8 mouse cellular contexts compared by ENCODE assay signal in genomic region chr8:88244298-88244697, GRCm38 (mm10). TPM values are rescaled to one million over a fixed set of nuclear protein-coding genes. Genes with fewer than 3 reads are reported as not detected.
DNase-seq lines count a peak whose midpoint lies in the region; ATAC-seq and TF ChIP-seq lines count a peak whose summit lies in the region.

No protein-coding gene starts in this region.

- ATAC-seq in liver, embryonic 14.5 days (ENCODE audit: insufficient read depth): peak; percentile 65; the same call in 1 of the 2 replicates

- no peak overlapping the region for H3K9ac ChIP-seq in liver, embryonic 14.5 days (replicated peaks)

- DNase-seq in urinary bladder, postnatal 14 days (ENCODE audit: low spot score): peak; percentile 51
- DNase-seq in urinary bladder, adult 2 months (ENCODE audit: low spot score): no peak
- peak; percentile 52 for DNase-seq in adrenal gland, postnatal 25 days
- DNase-seq in kidney, adult 18-20 months: peak; percentile 63
- DNase-seq in liver, embryonic 14.5 days (ENCODE audit: low read depth in 3 of 3, low spot score in 3 of 3): peak in 2 of 3 experiments; percentile 13 to 28
- DNase-seq in yolk sac, embryonic 10.5 days (ENCODE audit: low spot score): no peak

- TF ChIP-seq CTCF in embryonic fibroblast, embryonic 13.5 days (IDR thresholded peaks at IDR 0.05; ENCODE audit: borderline replicate concordance, insufficient read depth, low read length): peak; percentile 94
- TF ChIP-seq CTCF in liver, embryonic 14.5 days (IDR thresholded peaks at IDR 0.05; ENCODE audit: low read depth): peak; percentile 95
- peak; percentile 49; the same call in 1 of the 2 replicates for TF ChIP-seq CTCF in olfactory bulb, adult 2 months (IDR thresholded peaks at IDR 0.05; ENCODE audit: insufficient read depth, low read depth, low read length)

- no peak overlapping the region for H3K4me2 ChIP-seq in liver, embryonic 14.5 days (ENCODE audit: low read depth)

- no peaks in the 10 kb centered on the region; the same call in 1 of the 2 replicates for H3K4me1 ChIP-seq in embryonic fibroblast, embryonic 13.5 days (ENCODE audit: control insufficient read depth, insufficient read depth, low read length)
- peaks cover 0 to 4% of the 10 kb centered on the region in 2 experiments; a peak in 1 of 4 replicates for H3K4me1 ChIP-seq in liver, embryonic 14.5 days (replicated peaks; ENCODE audit: control insufficient read depth in 2 of 2, insufficient read depth in 2 of 2, low read length in 1 of 2)
- peaks cover 3% of the 10 kb centered on the region; the same call in 1 of the 2 replicates for H3K4me1 ChIP-seq in olfactory bulb, adult 2 months (ENCODE audit: control insufficient read depth, insufficient read depth, low read length)

- TF ChIP-seq EP300 in liver, embryonic 14.5 days (IDR thresholded peaks at IDR 0.05; ENCODE audit: low read depth): no peak

- no peak for TF ChIP-seq POLR2A in embryonic fibroblast, embryonic 13.5 days (IDR thresholded peaks at IDR 0.05; ENCODE audit: low read depth, low read length)
- no peak for TF ChIP-seq POLR2A in olfactory bulb, adult 2 months (IDR thresholded peaks at IDR 0.05; ENCODE audit: insufficient read depth, low read depth, low read length)

- H3K9me3 ChIP-seq in liver, embryonic 14.5 days (ENCODE audit: control insufficient read depth, low read length): no peaks in the 10 kb centered on the region

- no peak overlapping the region for H3K4me3 ChIP-seq in embryonic fibroblast, embryonic 13.5 days (ENCODE audit: insufficient read depth, low read length)
- H3K4me3 ChIP-seq in liver, embryonic 14.5 days (ENCODE audit: insufficient read depth in 1 of 2, low read depth in 2 of 2, low read length in 2 of 2): no peak overlapping the region
- no peak overlapping the region for H3K4me3 ChIP-seq in olfactory bulb, adult 2 months (ENCODE audit: insufficient read depth, low read depth, low read length)

- no peaks in the 10 kb centered on the region for H3K27me3 ChIP-seq in liver, embryonic 14.5 days (ENCODE audit: control insufficient read depth, insufficient read depth, low read length)

- peaks cover 18% of the 10 kb centered on the region for H3K36me3 ChIP-seq in liver, embryonic 14.5 days (replicated peaks; ENCODE audit: control insufficient read depth, insufficient read depth, low read depth)

- 62% methylated on average over 4 of the region's 4 CpGs for WGBS in liver, embryonic 14.5 days (ENCODE audit: insufficient replicate concordance)
- WGBS in olfactory bulb, adult 2 months: 80% methylated on average over 4 of the region's 4 CpGs

- H3K27ac ChIP-seq in embryonic fibroblast, embryonic 13.5 days (ENCODE audit: insufficient read depth, low read length): no peak overlapping the region
- no peak overlapping the region for H3K27ac ChIP-seq in liver, embryonic 14.5 days
- no peak overlapping the region for H3K27ac ChIP-seq in olfactory bulb, adult 2 months (ENCODE audit: insufficient read depth, low read depth, low read length)

RNA-seq across cellular contexts. Expression of gene Adcy7, which starts 27.9 kb away (rescaled TPM):
- 15.0 and 15.2 TPM in 2 replicates for polyA plus RNA-seq in urinary bladder, adult 2 months (2012; rRNA removed)
- 5.4 and 8.4 TPM in 2 replicates for total RNA-seq in adrenal gland, postnatal 25 days (2021)
- 13.3 and 16.1 TPM in 2 replicates for polyA plus RNA-seq in embryonic fibroblast, embryonic 13.5 days (2011; ENCODE audit: insufficient read length, low read depth, missing spikeins)
- polyA plus RNA-seq in liver, embryonic 14.5 days (2012; rRNA removed): 21.3 and 24.7 TPM in 2 replicates
- polyA plus RNA-seq in liver, embryonic 14.5 days (2014; fragmentation: Nextera tagmentation; extraction: Ambion mirVana): 20.0 and 24.7 TPM in 2 replicates
- not detected in 2 replicates for polyA plus RNA-seq in olfactory bulb, adult 2 months (2012; ENCODE audit: insufficient read depth, insufficient read length, low replicate concordance, missing spikeins)

RNA-seq across cellular contexts. Expression of gene Tent4b, which starts 45.3 kb away (rescaled TPM):
- polyA plus RNA-seq in urinary bladder, adult 2 months (2012; rRNA removed): 17.6 and 18.9 TPM in 2 replicates
- total RNA-seq in adrenal gland, postnatal 25 days (2021): 32.3 and 34.1 TPM in 2 replicates
- 20.6 and 22.3 TPM in 2 replicates for polyA plus RNA-seq in embryonic fibroblast, embryonic 13.5 days (2011; ENCODE audit: insufficient read length, low read depth, missing spikeins)
- 7.7 and 9.2 TPM in 2 replicates for polyA plus RNA-seq in liver, embryonic 14.5 days (2012; rRNA removed)
- 4.3 and 5.5 TPM in 2 replicates for polyA plus RNA-seq in liver, embryonic 14.5 days (2014; fragmentation: Nextera tagmentation; extraction: Ambion mirVana)
- not detected in 2 replicates for polyA plus RNA-seq in olfactory bulb, adult 2 months (2012; ENCODE audit: insufficient read depth, insufficient read length, low replicate concordance, missing spikeins)

Comparison
In these comparisons a context has a peak if more than half of its experiments do, and no peak if none do; other contexts are left out.
1. DNase-seq: peak in urinary bladder, postnatal 14 days (single experiment), adrenal gland, postnatal 25 days (single experiment), kidney, adult 18-20 months (single experiment) and liver, embryonic 14.5 days (2 of 3); none in urinary bladder, adult 2 months (single experiment) and yolk sac, embryonic 10.5 days (single experiment).
2. Peak in every context shown above with its lines, with median percentiles within 50 percentile points of each other: CTCF ChIP-seq.